Mouse (Mus musculus) kidney, adult 11 months (tissue): Measurements from ENCODE around the gene Gm28305.

ENCODE experiments used
- DNase-seq: peaks from one replicate; pipeline ENCODE4 v3.0.0; 2022

The Gm28305 gene

DNA sequence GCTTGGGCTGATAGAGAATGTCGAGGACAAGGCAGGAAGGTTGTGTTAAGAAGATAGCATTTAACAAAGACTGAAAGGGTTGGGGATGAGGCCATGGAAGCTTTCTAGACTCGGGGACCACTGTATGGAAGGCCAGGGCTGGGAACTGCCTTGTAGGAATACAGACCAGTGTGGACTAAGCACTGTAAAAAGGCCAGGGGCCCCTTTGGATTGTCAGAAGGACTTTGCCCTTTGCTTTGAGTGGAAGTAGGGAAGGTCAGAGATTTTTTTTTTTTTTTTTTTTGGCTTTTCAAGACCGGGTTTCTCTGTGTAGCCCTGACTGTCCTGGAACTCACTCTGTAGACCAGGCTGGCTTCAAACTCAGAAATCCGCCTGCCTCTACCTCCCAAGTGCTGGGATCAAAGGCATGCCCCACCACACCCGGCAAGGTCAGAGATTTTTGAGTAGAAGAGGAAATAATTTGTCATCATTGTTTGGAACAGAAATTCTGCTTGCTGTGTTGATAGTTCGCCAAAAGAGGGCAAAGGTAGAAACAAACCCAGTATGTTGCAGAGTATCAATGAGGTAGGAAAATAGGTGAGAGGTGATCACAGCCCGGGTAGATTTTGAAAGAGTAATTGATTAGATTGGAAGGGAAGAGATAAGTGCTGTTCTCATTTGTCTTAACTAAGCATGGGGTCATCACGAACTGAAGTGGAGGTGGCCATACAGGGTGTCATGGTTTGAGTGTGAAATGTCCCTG is 30.6 kb downstream of the Gm28305 start:
- DNase-seq = no peak

DNA sequence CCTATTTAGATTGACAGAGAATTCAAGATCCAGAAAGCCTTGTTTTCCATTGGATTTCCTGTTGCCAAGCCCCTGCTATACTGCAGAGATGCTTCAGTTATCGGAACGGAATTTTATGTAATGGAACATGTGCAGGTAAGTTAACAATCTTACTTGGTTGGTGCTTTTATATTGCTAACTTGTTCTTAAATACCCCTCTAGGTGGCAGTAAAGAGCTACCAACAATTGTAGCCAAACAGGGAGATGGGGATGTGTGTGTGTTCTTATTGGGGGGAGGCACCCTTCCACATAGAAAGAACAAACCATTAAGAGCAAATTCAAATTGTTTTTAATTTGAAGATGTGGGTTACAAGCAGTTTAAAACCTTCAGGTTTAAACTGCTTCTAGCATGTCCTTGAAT is 35.3 kb downstream of the Gm28305 start:
- no peak for DNase-seq

- no peak for DNase-seq
Observed at GRCm38 (mm10) chr9:104078780-104079179, 38.3 kb downstream of the Gm28305 start.

DNA sequence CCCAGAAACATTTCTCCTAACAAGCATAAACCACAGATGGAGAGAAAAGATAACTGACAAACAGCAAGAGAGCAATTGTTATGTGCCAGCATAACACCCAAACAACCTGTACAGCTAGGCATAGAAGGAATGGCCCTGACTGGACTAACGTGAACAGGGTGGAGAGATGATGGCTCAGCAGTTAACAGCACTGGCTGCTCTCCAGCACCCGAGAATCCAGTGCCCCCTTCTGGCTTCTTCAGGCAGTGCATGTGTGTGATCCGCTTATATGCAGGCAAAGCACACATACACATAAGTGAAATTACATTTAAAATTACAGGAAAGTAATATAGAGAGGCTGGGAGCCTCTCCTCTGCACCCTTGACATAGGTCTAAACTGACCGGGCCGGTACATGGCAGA is 38.9 kb downstream of the Gm28305 start:
- DNase-seq = peak; percentile 49

DNA sequence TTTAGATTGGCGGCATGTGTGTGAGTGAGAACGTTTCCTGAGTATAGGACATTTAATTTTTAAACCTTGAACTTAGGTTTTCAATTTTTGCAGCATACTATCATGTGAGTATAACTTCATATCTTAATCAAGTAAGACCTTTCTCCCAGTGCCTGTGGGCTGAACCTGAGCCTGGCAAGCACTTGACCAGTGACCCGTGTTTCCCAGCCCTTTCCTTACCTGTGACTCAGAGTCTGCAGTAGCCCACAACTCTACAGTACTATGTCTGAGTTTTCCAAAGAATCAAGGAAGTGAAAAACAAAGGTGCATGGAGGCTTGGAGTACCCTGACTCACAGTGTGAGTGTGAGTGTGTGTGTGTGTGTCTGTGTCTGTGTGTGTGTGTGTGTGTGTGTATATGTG is 39.6 kb downstream of the Gm28305 start:
- DNase-seq = no peak

GRCm38 (mm10) chr9:104085730-104086429 is 45.4 kb downstream of the Gm28305 start:
- no peak for DNase-seq

DNA sequence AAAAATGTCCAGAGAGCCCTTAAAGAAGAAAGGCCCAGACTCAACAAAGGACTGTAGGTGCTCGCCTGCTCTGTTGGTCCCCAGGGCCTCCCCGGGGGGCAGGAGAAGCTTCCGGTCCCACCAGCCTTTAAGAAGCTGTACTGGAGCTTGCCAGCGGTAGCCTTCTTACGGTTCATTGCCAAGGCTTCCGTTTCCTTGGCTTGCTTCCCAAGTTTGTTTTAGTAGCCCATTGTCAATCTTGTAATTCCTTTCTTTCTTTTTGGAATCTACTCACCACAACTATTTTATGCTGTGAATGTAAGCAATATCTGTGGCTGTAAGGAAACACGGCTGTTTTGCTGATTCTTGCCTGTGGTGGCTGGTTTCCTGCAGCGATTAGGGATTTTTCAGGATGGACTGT is 48.1 kb downstream of the Gm28305 start:
- DNase-seq = peak; percentile 14

DNA sequence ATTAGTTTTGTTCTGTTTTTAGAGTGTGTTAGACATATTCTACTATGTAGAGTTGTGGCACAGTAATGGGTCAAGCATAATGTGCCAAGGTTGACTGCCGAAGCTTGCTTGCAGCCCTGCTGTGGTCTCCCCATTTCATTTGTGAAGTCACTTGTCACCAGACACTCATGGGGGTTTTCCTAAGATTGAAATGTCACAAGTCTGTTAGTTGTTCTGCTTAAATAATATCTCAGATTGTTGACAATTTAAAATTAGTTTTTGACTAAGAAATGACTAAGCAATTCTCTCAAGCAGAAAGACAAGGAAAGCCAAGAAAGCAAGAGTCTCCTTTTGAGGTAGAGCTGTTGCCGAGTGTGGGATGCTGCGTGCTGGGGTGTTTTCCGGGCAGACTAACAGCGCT is 52.5 kb downstream of the Gm28305 start:
- no peak for DNase-seq

DNA sequence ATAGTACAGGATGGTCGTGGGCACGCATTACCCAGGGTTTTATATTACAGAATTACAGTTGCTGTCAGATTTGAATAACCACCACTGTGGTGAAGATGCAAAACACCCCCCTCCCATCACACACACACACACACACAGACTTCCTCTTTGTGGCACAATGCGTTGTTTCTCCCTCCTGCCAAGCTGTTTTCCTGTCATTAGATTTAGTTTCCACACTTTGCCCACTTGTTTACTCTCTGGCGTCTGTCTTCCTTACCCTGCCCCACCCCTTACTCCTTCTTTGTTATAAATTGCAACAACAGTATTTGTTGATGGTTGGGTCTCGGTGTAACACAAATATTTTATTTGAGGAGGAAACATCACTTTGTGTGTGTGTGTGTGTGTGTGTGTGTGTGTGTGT is 57.8 kb downstream of the Gm28305 start:
- DNase-seq = no peak

GRCm38 (mm10) chr9:104099060-104099459 is 58.6 kb downstream of the Gm28305 start:
- no peak for DNase-seq

DNA sequence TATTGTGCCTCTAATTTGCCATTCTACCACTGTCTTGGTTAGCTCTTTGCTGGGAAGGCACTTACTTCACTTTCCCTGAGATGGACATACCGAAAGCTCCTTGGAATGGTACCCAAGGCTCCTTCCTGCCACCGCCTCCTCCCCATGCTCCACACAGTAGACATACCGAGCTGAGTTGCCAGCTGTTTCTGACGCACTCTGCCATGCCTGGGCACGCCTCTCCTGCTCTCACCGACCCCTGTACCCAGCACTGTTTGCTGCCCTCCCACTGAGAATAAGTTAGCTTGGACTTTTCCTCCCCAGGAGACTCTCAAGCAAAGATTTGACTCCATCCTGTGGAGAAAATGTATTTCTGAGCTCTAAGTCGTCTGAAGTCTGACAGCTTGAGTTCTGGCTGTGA is 60.4 kb downstream of the Gm28305 start:
- peak; percentile 9 for DNase-seq

- no peak for DNase-seq
Observed at GRCm38 (mm10) chr9:104101458-104101857, 61.0 kb downstream of the Gm28305 start.

DNA sequence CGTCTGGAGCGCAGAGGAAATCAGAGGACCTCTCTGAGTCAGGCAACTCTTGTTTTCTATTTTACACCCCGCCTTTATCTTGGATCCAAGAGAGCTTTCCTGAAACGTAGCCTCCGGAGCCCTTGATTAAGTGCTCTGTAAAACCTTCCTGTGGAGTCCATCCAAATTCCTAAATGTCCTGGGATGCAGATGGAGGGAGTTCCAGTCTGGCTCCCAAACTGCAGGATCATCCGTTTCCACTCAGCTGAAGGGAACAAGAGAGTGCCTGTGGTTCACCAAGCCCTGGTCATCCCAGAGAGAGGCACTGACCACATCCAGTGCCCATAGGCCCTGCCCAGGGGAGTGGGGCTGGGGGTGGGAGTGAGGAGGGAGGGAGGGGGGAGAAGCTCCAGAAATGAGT is 61.8 kb downstream of the Gm28305 start:
- no peak for DNase-seq

DNA sequence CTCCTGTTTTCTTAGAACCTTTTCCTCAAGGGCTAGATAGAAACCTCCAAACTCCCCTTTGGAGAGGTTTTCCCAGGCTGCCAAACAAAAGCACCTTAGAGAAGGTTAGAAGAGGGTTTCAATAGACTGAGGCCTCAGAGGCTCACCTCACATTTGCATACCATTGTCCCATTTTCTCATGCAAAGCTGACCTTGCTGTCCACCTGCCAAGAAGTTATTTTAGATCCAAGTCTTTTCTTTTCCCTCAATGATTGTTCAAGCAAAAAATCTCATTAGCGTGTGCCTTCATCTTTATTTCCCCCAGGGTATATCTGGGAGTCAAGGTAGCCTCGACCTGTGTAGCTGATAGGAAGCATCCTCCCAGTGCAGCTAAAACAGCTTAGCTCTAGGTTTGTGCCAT is 62.4 kb downstream of the Gm28305 start:
- no peak for DNase-seq

- no peak for DNase-seq
Observed at GRCm38 (mm10) chr9:104104986-104105385, 64.5 kb downstream of the Gm28305 start.

DNA sequence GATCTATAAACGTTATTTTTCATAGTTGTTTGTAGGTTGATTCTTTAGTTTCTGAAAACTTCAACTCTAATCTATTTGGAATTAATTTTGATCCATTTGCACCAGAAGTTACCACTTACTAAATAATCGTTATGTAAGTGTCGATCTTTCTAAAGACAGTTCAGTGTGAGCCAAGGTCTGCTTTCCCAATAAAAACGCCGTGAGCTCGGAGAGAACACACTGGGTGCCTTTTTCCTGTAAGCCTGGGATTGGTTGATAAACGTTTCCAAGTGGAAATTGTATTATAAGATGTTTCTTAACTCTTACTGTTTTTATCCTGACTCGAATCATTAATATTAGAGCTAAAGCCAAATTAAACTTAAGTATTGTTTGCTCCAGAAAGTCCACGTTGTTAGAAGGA is 66.5 kb downstream of the Gm28305 start:
- DNase-seq = no peak

GRCm38 (mm10) chr9:104107482-104107881 is 67.0 kb downstream of the Gm28305 start:
- no peak for DNase-seq

- DNase-seq = no peak
Observed at GRCm38 (mm10) chr9:104108571-104109143, 68.2 kb downstream of the Gm28305 start.

- no peak for DNase-seq
Observed at GRCm38 (mm10) chr9:104109151-104109550, 68.7 kb downstream of the Gm28305 start.

DNA sequence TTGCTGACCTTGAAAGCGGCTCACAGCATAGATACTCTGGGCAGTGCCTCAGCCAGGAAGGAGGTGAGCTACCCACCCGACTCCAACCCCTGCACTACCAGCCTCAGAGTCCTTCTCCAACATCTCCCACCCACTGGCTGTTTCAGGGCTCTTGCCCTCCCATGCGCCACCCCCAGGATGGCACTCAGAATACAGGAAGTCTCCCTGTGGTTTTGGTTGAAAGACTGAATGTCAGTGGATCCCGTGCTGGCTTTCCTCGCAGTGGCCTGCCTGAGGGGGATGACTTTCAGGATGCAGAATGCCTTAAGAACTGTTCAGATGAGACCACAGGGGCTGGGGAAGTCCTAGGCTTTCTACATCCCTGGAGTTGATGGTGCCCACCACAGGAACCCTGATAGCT is 82.6 kb downstream of the Gm28305 start:
- DNase-seq = no peak

DNA sequence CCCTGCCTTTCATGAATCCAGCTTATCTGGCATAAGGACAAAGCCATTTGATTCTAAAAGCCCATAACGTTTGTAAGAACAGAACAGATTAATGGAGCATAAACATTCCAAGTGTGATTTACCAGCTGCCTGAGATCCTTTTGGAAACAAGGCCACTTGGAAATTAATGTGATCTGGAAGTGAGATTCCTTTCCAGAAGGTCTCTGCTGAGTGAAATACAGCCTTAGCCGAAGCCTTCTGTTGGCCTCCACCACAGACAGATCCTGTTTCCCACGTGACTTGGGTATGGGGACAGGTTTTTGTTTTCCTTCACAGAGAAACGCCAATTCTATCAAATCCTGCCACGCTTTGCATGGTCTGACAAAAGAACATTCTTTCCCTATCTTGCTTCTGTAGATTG is 83.2 kb downstream of the Gm28305 start:
- DNase-seq = no peak
